Mouse (Mus musculus): ENCODE measurements at regions not wholly inside any gene's neighbourhood (a gene's known extent, or its start where the extent isn't known, plus 50 kb on each side); places are given as distances from the start of the nearest gene placed in this dataset.

DNA sequence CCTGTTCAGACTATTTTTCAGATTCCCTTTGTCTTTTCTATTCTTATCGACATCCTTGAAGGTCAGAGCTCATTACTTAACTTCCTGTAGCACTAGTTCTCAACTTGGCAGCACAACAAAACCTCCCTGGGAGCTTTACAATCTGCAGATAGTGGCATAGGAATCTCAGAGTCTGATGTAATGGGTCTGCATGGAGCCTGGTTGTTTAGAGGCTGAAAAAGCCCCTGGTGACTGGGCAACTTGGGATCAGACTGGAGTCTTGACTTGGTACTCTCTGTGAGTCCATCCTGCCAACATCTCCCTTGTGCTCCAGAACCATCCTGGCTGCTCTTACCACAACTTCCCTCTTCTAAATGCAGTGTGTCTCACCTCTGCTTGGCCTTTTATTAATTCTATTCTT is 166.4 kb upstream of the Rgmb start:
- WGBS = 3% methylated on average over 1 of the region's 1 CpGs
- Histone ChIP-seq H3K9ac (replicated peaks; ENCODE audit: low read depth, low read length) (no peak overlapping the region), H3K27me3 (ENCODE audit: control insufficient read depth, insufficient read depth, low read length) (no peaks in the 10 kb centered on the region), H3K4me2 (ENCODE audit: low read depth, low read length) (no peak overlapping the region), H3K4me3 (ENCODE audit: low read depth, low read length) (no peak overlapping the region), H3K36me3 (replicated peaks; ENCODE audit: control insufficient read depth, insufficient read depth, low read length) (no peaks in the 10 kb centered on the region), H3K4me1 (ENCODE audit: control insufficient read depth, insufficient read depth) (no peaks in the 10 kb centered on the region), H3K27ac (ENCODE audit: low read depth) (no peak overlapping the region), H3K9me3 (replicated peaks; ENCODE audit: control insufficient read depth, low read length) (no peaks in the 10 kb centered on the region)
- no peak for TF ChIP-seq EP300 (IDR thresholded peaks at IDR 0.05; ENCODE audit: low read depth)
- TF ChIP-seq CTCF (IDR thresholded peaks at IDR 0.05; ENCODE audit: low read depth) = no peak
- ATAC-seq (ENCODE audit: insufficient read depth, low read depth) (no peak), DNase-seq (ENCODE audit: low spot score) (no peak)

- H3K27ac ChIP-seq (ENCODE audit: low read depth) = no peak overlapping the region
- no peak for DNase-seq (ENCODE audit: low spot score)
- WGBS = 75% methylated on average over 1 of the region's 1 CpGs
- H3K9ac ChIP-seq (replicated peaks; ENCODE audit: low read depth, low read length) = no peak overlapping the region
- no peaks in the 10 kb centered on the region for H3K4me1 ChIP-seq (ENCODE audit: control insufficient read depth, insufficient read depth)
- ATAC-seq (ENCODE audit: insufficient read depth, low read depth) = no peak
- no peak overlapping the region for H3K4me2 ChIP-seq (ENCODE audit: low read depth, low read length)
- H3K4me3 ChIP-seq (ENCODE audit: low read depth, low read length) = no peak overlapping the region
- H3K27me3 ChIP-seq (ENCODE audit: control insufficient read depth, insufficient read depth, low read length) = no peaks in the 10 kb centered on the region
- TF ChIP-seq EP300 (IDR thresholded peaks at IDR 0.05; ENCODE audit: low read depth) (no peak), CTCF (IDR thresholded peaks at IDR 0.05; ENCODE audit: low read depth) (no peak)
- no peaks in the 10 kb centered on the region for H3K36me3 ChIP-seq (replicated peaks; ENCODE audit: control insufficient read depth, insufficient read depth, low read length)
- no peaks in the 10 kb centered on the region for H3K9me3 ChIP-seq (replicated peaks; ENCODE audit: control insufficient read depth, low read length)
Measured at GRCm38 (mm10) chr17:15995493-15995892, 164.7 kb upstream of the Rgmb start.

GRCm38 (mm10) chr17:15993361-15994287 is 162.8 kb upstream of the Rgmb start:
- peak; percentile 8 for DNase-seq (ENCODE audit: low spot score)
- Histone ChIP-seq H3K4me1 (ENCODE audit: control insufficient read depth, insufficient read depth) (no peaks in the 10 kb centered on the region), H3K4me3 (ENCODE audit: low read depth, low read length) (no peak overlapping the region), H3K4me2 (ENCODE audit: low read depth, low read length) (no peak overlapping the region), H3K27ac (ENCODE audit: low read depth) (no peak overlapping the region), H3K27me3 (ENCODE audit: control insufficient read depth, insufficient read depth, low read length) (no peaks in the 10 kb centered on the region), H3K9me3 (replicated peaks; ENCODE audit: control insufficient read depth, low read length) (no peaks in the 10 kb centered on the region), H3K36me3 (replicated peaks; ENCODE audit: control insufficient read depth, insufficient read depth, low read length) (no peaks in the 10 kb centered on the region), H3K9ac (replicated peaks; ENCODE audit: low read depth, low read length) (no peak overlapping the region)
- peak; percentile 44; the same call in 1 of the 2 replicates for ATAC-seq (ENCODE audit: insufficient read depth, low read depth)
- WGBS = 36% methylated on average over 7 of the region's 7 CpGs
- TF ChIP-seq EP300 (IDR thresholded peaks at IDR 0.05; ENCODE audit: low read depth) = no peak
- TF ChIP-seq CTCF (IDR thresholded peaks at IDR 0.05; ENCODE audit: low read depth) = no peak

DNA sequence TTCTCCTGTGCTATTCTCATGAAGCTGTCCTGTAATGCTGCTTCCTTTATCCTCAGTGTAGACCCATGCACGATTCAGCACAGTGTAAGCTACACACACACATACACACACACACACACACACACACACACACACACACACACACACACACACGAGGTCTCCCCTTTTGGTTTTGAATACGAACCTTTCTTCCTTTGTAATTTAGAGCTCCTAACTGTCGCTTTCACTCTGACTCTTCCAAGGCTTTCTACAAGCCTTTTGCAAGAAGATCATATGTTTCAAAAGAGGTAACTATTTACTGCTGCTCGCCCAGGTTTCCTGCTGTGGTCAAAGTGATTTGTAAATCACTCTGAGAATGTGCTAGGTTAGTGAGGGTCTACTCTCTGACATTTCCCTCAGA is 161.1 kb upstream of the Rgmb start:
- Histone ChIP-seq H3K9ac (replicated peaks; ENCODE audit: low read depth, low read length) (no peak overlapping the region), H3K27ac (ENCODE audit: low read depth) (no peak overlapping the region), H3K4me2 (ENCODE audit: low read depth, low read length) (no peak overlapping the region), H3K4me3 (ENCODE audit: low read depth, low read length) (no peak overlapping the region), H3K27me3 (ENCODE audit: control insufficient read depth, insufficient read depth, low read length) (no peaks in the 10 kb centered on the region), H3K4me1 (ENCODE audit: control insufficient read depth, insufficient read depth) (no peaks in the 10 kb centered on the region), H3K9me3 (replicated peaks; ENCODE audit: control insufficient read depth, low read length) (no peaks in the 10 kb centered on the region), H3K36me3 (replicated peaks; ENCODE audit: control insufficient read depth, insufficient read depth, low read length) (no peaks in the 10 kb centered on the region)
- 55% methylated on average over 5 of the region's 5 CpGs for WGBS
- TF ChIP-seq CTCF (IDR thresholded peaks at IDR 0.05; ENCODE audit: low read depth) (no peak), EP300 (IDR thresholded peaks at IDR 0.05; ENCODE audit: low read depth) (no peak)
- ATAC-seq (ENCODE audit: insufficient read depth, low read depth) (no peak), DNase-seq (ENCODE audit: low spot score) (no peak)

DNA sequence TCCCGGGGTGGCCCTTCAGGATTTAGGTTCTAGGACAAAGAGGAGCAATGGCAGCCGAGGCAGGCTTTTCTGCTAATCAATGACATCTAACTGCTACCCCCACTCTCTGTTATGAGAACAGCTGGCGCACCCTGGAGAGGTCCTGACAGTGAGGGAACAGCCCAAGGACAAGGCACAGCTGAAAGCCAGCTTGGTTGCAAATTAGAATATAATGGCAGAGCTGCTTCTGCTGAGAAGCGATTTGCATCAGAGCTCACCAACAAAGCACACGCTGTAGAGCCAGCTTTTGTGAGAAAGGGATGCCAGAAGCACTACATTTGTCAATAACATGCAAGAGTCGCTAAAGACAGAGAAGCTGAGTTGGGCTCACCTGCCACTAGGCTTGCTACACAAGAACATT is 159.5 kb upstream of the Rgmb start:
- H3K4me1 ChIP-seq (ENCODE audit: control insufficient read depth, insufficient read depth) = no peaks in the 10 kb centered on the region
- no peaks in the 10 kb centered on the region for H3K27me3 ChIP-seq (ENCODE audit: control insufficient read depth, insufficient read depth, low read length)
- ATAC-seq (ENCODE audit: insufficient read depth, low read depth) (no peak), DNase-seq (ENCODE audit: low spot score) (no peak)
- no peak overlapping the region for H3K27ac ChIP-seq (ENCODE audit: low read depth)
- no peaks in the 10 kb centered on the region for H3K9me3 ChIP-seq (replicated peaks; ENCODE audit: control insufficient read depth, low read length)
- no peak overlapping the region for H3K4me2 ChIP-seq (ENCODE audit: low read depth, low read length)
- H3K36me3 ChIP-seq (replicated peaks; ENCODE audit: control insufficient read depth, insufficient read depth, low read length) = no peaks in the 10 kb centered on the region
- H3K9ac ChIP-seq (replicated peaks; ENCODE audit: low read depth, low read length) = no peak overlapping the region
- H3K4me3 ChIP-seq (ENCODE audit: low read depth, low read length) = no peak overlapping the region
- TF ChIP-seq EP300 (IDR thresholded peaks at IDR 0.05; ENCODE audit: low read depth) = no peak
- TF ChIP-seq CTCF (IDR thresholded peaks at IDR 0.05; ENCODE audit: low read depth) = no peak
- WGBS = 28% methylated on average over 6 of the region's 6 CpGs

- Histone ChIP-seq H3K9me3 (replicated peaks; ENCODE audit: control insufficient read depth, low read length) (no peaks in the 10 kb centered on the region), H3K9ac (replicated peaks; ENCODE audit: low read depth, low read length) (no peak overlapping the region), H3K27me3 (ENCODE audit: control insufficient read depth, insufficient read depth, low read length) (no peaks in the 10 kb centered on the region), H3K4me3 (ENCODE audit: low read depth, low read length) (no peak overlapping the region), H3K4me2 (ENCODE audit: low read depth, low read length) (no peak overlapping the region), H3K4me1 (ENCODE audit: control insufficient read depth, insufficient read depth) (no peaks in the 10 kb centered on the region), H3K27ac (ENCODE audit: low read depth) (no peak overlapping the region), H3K36me3 (replicated peaks; ENCODE audit: control insufficient read depth, insufficient read depth, low read length) (no peaks in the 10 kb centered on the region)
- ATAC-seq (ENCODE audit: insufficient read depth, low read depth) (no peak), DNase-seq (ENCODE audit: low spot score) (no peak)
- no peak for TF ChIP-seq CTCF (IDR thresholded peaks at IDR 0.05; ENCODE audit: low read depth)
- WGBS = 54% methylated on average over 2 of the region's 2 CpGs
Measured at GRCm38 (mm10) chr17:15981558-15981957, 150.7 kb upstream of the Rgmb start.
